Mouse (Mus musculus): Measurements from ENCODE around the gene Nanos3.

The Nanos3 gene

DNA sequence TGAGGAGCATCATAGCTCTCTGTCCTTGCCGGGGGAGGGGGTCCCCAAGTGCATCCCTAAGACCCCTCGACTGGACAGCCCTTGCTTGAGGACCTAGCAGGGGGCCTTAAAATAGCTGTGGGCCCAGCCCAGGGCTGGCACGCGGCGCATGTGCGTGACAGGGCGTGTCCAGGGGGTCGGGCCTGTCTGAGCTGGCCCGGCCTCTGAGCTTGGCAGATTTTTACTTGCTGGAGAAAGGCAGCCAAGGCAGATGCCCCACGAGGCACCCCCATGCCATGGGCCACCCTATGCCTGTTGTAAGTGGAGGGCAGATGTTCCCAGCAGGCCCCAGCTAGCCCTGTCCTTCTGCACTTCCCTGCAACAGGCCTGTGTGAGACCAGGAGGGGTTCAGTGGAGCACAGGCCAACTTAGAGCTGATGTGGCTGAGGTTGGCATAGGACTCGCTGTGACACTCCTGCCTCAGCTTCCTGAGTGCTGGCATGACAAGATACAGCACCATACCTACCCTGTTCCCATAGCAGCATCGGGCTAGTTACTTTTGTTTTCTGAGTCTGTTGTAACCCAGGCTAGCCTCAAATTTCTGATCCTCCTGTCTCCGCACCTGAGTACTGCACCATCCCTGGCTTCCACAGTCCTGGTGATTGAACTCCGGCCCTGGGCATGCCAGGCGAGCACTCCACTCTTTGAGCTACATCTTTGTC, 16.7 kb upstream of the Nanos3 start:
- peak in 1 of 2 experiments; percentile 35 for DNase-seq (ENCODE audit: low spot score in 2 of 2)

DNA sequence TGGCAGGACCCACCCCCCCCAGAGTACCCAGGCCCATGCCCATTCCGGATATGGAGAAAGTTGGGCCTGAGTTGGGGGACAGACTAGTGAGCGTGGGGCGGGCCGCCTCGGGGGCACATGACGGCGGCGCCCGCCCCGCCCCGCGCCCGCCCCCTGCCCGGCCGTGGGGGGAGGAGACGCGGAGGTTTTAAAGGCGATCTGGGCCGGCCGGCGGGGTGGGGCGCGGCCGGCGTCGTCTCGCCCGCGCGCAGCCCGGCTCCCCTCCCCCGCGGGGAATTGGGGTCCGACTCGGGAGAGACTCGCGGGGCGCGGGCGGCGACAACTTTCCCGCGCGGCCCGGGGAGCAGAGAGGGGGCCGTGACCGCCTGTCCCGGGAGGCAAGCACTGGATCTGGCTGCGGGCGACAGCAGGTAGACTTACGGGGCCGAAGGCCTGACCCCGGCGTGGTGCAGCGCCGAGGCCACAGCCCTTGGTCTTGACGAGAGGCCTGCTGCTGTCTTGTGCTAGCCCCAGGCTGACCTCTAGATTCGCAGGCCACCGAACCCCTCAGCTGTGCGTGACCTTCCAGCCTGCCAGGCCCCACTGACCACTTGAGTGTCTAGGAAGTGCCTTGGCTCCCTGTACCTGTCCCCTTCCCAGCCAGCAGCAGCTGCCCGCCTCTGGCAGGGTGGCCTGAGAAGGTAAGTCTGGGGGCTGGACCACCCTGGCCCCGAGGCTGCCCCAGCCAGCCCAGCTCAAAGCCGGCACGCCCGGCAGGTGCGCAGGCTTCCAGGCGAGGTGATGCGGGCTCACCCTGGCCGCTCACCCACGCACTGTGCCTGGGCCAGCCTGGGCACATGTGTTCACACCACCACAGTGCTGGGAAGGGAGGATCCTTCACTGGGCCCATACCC, 15.9 kb upstream of the Nanos3 start:
- DNase-seq (ENCODE audit: low spot score in 2 of 2), result no peak

DNA sequence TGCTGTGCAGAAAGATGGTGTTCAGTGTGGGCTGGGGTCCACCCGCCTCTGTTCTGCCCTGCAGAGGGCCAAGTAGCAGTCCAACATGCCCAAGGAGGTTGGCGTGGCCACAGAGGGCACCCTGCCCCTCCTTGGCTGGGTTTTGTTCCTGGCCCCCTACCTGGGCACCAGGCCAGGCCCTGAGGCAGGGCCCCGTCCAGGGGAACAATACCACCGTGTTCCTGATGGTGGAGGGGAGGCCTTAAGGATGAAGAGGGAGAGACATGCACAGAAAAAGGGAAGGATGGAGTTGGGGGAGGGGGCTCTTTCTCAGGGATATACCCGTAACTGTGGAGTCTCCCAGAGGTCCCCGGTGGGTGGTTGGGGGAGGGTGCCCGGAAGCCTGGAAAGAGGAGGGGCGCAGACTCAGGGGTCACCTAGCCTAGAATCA, 15.1 kb upstream of the Nanos3 start:
- DNase-seq (ENCODE audit: low spot score in 2 of 2), result no peak

DNA sequence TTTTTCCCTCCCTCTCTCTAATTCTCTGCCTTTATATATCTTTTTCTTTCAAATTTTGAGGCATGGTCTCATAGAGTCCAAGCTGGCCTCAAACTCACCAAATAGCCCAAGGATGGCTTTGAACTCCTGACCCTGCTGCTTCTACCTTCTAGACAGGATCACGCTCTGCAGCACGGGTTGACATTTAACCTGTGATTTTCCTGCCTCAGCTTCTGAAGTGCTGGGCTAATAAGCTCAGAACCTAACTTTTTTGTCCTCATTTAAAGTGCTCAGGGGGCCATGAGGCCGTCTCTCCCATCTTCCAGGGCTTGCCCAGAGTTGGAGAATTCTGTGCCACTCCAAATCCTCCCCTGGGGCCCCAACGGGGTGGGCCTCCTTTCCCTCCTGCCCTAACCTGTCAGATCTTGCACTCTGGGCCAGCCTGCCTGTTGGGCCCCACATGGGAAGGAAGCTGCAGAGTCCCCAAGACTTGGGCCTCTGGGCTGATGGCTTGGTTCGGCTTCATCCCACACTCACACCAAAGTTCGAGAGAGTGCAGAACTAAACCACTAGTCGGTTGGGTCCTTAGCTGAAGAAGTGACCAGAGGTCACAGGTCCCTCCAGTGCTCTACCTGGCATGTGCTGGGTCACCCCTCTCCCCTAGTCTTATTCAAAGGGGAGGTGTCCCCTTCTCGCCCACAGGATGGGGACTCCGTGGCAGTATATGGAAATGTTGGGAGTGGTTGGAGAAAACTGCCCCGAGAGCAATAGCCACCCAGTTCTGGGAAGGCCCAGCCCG, 14.5 kb upstream of the Nanos3 start:
- no peak for DNase-seq (ENCODE audit: low spot score in 2 of 2)

DNA sequence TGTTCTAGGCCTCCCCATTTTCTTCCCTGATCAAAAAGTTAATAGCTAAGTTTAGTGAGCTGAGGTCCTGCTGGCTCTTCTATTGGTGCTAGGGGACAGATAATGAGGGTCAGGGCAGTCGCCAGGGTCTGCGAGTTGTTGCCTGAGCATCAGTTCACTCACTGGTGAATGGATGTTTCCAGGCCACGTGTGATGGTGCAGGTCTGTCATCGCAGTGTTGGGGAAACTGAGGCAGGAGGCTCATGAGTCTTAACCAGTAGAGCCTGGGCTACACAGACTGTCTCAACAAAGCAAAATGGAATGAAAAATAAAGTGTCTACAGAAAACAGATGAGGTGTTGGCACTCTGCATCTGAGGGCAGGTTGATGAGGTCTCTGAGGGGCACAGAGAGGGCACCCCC, 13.9 kb upstream of the Nanos3 start:
- DNase-seq (ENCODE audit: low spot score in 2 of 2), result no peak

DNA sequence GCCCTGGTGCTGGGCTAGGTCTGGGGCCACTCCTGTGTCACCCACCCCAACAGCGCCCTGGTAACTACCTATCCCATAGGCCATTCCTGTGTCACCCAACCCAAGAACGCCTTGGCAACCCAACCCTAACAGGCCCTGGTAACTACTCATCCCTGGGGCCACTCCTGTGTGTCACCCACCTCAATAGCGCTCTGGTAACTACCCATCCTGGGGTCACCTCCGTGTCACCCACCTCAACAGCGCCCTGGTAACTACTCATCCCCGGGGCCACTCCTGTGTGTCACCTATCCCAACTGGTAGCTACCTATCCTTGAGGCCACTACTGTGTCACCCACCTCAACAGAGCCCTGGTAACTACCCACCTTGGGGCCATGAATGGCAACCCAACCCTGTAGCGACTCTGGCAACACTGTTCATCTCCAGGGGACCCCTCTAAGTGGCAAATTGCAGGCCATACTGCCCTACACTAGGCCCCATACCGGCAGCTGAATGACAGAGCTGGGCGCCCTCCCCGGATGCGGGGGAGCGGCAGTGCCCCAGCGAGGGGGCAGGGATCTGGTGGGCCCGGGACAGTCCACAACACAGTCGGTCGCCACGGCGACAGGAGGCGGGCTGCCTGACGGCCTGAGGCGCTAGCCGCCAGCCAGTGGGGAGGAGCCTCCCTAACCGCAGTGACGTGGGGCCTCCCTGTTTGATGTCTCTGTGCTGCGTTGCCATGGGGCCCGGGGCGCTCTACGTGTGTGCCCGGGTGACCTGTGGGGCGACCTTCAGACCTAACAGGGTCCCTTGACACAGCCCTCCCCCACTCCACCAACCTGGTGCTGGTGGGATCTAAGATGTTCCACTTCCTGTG, 13.1 kb upstream of the Nanos3 start:
- DNase-seq (ENCODE audit: low spot score in 2 of 2), result peak; percentile 59 to 67

DNA sequence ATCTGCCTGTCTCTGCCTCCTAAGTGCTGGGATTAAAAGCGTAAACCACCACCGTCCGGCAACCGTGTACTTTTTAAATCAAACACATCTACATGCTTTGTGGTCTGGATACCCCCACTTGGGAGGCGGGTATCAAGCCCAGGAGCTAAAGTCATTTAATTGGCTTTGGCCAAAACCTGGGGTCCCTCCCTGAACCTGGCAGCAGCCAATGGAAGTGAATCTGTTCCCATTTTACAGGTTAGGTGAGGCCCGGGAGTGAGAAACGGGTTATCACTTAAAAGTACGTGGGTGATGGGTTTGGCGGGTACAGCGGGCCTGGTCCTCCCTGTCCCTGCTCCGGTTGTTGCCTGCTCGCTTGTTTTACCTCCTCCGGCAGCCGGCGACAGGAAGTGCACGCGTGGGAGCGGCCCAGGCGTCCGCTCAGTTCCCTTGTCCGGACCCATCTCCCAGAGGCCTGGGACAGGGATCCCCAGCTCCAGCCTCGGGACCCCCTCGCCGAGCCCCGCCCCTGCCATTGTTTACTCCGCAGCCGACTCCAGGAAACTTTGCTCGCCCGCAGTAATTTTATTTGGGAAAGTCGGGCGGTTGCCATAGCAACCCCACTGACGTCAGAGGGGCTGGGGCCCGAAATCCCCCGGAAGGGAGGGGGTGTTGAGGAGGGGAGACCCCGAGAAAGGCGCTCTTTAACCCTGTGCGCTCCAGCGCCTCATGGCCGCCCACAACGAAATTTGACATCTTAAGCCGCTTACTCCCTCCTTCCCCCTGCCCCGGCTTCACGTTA, 12.3 kb upstream of the Nanos3 start:
- peak; percentile 60 to 63 for DNase-seq (ENCODE audit: low spot score in 2 of 2)

DNA sequence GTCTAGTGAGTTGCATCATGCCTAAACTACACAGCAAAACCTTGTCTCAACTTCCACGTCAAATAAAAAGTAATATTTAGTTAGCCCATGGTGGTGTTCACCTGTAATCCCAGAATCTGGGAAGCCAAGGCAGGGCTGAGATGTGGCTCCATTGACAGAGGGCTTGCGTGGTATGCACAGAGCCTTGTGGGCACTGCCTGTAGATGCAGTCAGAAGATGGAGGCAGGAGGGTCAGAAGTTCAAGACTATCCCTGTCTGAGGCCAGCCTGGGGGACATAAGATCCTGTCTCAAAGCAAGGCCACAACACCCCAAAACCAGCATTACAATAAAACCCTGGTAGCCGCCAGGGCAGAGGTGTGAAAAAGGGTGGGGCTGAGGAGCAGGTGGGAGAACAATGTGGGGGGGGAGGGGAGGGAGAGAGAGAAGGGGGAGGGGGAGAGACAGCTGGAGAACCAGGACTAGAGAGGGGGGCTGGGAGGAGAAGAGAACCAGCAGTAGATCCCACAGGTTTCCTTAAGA, 9.3 kb upstream of the Nanos3 start:
- no peak for DNase-seq (ENCODE audit: low spot score in 2 of 2)

DNA sequence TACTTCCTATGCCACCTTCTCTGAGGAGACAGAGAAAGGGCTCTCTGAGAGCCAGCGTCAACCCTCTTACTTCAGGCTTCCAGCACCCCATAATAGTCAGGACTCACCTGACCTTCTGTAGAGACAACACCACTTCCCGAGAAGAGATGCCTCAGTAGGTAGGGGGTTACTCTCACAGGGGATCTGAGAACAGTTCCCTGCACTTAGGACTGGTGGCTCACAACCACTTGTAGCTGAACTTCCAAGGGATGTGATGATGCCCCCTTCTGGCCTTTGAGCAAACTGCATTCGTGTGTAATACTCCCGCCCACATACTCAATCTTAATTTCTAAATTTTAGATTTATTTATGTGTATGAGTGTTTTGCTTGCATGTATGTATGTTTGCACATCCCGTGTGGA, 8.5 kb upstream of the Nanos3 start:
- no peak for DNase-seq (ENCODE audit: low spot score in 2 of 2)

DNA sequence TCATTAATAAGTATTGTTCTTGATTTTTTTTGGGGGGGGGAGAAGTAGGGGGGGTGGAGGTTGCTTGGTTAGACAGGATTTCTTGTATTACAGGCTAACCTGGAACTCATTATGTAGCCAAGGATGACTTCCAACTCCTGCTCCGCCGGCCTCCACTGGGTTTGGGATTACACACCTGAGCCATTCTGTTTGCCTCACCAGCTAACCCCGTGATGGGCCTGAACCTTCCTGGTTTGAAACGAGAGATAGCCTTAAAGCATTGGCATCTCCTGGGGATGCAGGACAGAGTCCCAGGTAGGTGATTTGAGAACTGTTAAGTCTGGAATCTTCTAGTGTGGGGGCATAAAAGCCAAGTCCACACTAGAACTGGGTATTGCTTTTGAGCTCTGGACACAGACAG, 8.1 kb upstream of the Nanos3 start:
- no peak for DNase-seq (ENCODE audit: low spot score in 2 of 2)

DNA sequence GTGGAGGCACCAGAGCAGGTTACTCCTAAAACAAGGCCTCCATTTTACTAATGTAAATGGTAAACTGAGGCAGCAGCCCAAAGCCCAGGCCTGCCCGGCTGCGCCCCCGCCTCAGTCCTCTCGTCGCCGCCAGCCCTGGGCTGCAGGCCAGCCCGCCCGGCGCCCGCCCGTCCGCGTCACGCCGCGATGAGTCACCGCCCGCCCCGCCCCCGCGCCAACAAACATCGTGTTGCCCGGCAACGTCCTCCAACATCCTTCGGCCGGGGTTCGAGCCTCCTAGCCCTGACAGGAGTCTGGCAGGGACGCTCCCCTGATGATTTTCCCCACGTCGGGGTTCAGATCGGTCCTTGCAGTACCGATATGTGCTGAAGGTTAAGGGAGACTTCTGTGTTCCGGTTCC, 7.5 kb upstream of the Nanos3 start:
- peak; percentile 42 to 51 for DNase-seq (ENCODE audit: low spot score in 2 of 2)

DNA sequence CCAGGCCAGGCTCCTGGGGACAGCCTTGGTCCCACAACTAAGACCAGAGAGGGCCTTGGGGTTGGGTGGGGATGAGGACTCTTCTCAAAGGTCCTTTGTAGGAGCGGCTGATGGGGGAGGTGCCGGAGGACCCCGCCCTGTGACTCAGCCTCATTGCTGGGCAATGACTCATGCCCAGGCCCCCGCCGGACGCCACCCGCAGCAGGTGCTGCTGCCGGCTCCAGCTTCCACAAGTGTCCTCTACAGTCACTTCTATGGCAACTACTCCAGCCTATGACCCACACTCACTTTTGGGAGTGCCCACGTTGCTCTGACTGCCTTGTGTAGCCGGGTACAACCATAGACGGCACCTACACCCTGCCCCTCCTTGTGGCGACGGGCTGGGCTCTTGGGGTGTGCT, 7.0 kb upstream of the Nanos3 start:
- DNase-seq (ENCODE audit: low spot score in 2 of 2), result no peak

DNA sequence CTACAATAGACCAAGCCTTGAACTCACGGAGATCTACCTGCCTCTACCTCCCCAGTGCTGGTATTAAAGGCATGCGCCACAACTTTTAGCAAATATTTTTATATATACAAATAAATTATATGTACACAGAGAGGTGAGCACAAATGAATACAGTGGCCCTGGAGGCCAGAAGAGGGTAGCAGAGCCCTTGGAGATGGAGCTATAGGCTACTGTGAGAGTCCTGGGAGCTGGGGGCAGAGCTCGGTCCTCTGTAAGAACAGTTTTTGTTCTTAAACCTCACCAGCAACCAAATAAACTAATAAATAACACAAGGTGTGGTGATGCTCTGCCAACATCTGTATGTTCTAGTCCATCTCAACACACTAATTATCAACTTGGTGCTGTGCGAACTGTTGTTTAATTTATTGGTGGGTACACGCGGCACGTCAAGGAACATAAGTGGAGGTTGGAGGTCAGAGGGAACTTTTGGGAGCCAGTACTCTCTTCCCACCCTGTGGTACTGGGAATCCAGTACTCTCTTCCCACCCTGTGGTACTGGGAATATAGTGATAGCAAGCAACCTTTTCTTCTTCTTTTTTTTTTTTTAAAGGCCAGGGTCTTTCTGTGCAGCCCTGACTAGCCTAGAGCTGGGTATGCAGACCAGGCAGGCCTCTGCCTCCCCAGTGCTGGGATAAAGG, 5.3 kb upstream of the Nanos3 start:
- DNase-seq (ENCODE audit: low spot score in 2 of 2), result no peak

DNA sequence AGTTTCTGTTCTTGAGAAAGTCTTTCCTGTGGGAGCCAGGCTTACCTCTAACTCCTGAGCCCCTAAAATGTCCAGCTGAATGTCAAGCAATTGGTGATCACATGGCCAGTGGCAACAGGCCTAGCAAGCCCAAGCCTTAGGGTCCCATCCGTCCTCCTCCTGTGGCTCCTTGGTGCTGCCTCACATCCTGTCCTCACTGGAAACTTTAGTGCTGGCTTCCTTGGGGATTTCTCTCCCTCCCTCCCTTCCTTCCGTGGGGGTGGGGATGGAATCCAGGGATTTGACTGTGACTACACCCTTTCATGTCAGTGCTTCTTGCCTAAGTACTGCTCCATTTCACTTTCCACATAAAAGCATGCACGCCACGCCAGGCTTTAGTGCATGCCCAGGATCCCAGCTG, 4.6 kb upstream of the Nanos3 start:
- no peak for DNase-seq (ENCODE audit: low spot score in 2 of 2)

DNA sequence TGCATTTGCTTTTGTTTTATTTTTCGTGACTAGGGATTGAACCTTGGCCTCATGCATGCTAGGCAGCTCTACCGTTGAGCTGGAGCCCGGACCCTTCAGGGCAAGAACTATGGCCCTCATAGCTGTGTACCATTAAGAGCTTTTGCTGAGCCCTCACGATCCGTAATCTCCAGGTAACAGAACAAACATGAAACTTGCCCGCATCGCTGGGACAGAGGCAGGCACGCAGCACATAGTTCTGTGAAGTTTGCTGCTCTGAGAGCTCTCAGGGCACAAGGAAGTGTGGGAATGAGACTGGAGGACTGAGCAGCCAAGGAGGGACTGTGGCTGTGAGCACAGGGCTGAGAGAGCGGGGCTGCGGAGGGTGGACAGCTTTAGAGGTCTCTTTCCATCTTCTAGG, 3.7 kb upstream of the Nanos3 start:
- DNase-seq (ENCODE audit: low spot score in 2 of 2), result no peak

DNA sequence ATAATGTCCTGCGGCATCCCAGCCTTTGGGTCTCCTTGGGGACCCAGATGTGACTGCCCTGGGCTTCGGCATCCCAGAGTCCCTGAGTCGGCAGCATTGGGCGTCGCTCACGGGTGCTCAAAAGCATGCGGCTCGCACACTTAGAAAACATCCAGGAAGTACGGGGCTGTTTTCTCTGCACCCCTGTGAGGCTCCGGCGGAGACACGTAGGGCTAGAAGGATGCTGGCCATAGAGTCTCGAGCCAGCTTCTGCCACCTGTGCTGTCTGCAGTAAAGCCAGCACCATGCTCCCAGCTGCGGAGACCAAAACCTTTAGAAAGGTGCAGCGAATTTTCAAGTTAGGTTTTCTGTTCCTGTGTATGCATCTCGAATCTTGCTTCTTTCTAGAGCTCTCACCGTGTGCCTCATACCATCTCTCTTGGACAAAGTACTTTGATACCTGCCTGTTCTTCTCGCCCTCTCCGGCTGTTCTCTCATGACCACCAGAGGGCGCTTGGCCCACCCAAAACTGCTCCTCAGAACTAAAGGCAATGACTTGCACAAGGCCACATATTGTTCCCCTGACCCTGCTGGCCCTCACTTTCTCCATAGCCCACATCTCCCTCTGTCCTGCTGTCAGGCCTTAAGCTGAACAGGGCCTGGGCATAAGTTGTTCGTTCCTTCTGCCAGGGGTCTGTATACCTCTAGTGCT, 2.2 kb upstream of the Nanos3 start:
- peak in 1 of 2 experiments; percentile 28 for DNase-seq (ENCODE audit: low spot score in 2 of 2)

DNA sequence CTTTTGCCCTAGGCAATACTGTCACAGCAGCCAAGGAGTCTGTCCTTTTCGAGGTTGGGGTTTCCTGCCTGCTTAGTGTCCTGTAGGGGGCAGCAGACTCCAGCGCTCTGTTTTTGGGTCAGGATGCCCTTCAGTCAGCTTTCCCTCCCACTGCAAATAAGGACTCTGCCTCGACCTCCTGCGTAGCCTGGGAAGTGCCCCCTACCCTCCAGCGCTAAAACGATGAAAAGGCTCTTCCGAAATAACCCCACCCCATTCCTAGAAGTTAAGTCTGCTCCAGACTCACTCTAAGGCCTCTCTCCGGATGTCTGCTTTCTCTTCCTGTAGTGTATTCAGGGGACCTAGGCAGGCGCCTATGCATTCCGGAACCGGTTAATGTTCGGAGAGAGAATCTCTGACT, 1.5 kb upstream of the Nanos3 start:
- DNase-seq (ENCODE audit: low spot score in 2 of 2), result peak; percentile 58 to 66

DNA sequence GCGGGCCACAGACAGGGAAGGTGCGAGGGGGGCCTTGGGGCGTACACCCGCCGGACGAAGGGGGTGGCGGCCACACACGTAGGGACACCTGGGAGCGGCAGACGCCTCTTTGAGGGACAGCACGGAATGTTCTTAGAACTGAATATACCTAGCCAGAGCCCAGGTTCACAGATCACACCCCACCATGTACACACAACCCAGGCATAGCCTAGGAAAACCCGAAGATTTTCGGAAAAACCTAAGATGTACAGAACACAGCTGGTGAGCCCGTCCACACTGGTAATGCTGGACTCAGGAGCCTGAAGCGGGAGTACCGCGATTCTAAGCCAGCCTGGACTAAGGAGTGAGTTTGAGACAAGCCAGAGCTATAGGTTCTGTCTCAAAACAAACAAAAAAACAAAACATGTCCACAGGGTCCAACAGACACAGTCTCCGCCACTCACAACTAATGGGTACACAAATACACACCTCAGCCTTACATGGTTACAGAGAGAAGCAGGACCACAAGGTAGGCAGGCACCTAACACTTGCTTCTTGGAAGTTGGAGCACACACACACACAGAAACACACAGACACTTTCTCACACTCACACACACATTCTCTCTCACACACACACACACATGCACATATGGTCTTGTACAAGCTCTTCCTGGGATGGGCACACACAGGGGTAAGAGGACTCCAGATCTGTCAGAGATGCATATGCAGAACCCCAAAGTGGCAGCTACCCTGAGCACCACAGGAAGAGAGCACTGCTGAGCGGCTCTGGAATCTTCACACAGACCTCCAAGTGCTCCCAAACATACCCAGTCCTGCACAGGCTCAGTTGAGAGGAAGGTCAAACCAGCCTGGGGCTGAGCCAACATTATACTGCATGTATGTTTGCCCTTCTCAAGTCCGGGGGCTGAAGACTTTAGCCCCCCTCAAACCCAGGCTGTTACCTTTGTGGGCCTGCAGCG, 653 bp downstream of the Nanos3 start:
- no peak for DNase-seq (ENCODE audit: low spot score in 2 of 2)

Measured in frontal cortex, postnatal 25 days (tissue).